Mouse (Mus musculus) midbrain, embryonic 12.5 days (tissue): ENCODE measurements at regions not wholly inside any gene's neighbourhood (a gene's known extent, or its start where the extent isn't known, plus 50 kb on each side); places are given as distances from the start of the nearest gene placed in this dataset.

Source experiments
- ATAC-seq: fragments of 200-750 bp; cut with Nextera tagmentation; 2 replicates; pipeline ENCODE4 v1.8.0; 2017; ENCODE audit warnings: low read depth, moderate TSS enrichment, moderate library complexity; ENCODE audit not compliant: low FRiP score
- H3K27ac ChIP-seq: fragments of 300-500 bp; sonication (generic); replicated peaks from 2 replicates; pipeline ENCODE4 v1.5.1; 2016; ENCODE audit warnings: mild to moderate bottlenecking
- H3K27me3 ChIP-seq: fragments of 300-500 bp; sonication (generic); 2 replicates; pipeline ENCODE4 v1.6.1; 2016; ENCODE audit warnings: mild to moderate bottlenecking
- H3K36me3 ChIP-seq: fragments of 300-500 bp; sonication (generic); 2 replicates; pipeline ENCODE4 v1.6.1; 2016
- H3K4me1 ChIP-seq: fragments of 300-500 bp; sonication (generic); 2 replicates; pipeline ENCODE4 v1.6.1; 2016
- H3K4me2 ChIP-seq: fragments of 300-500 bp; sonication (generic); replicated peaks from 2 replicates; pipeline ENCODE4 v1.6.1; 2016; ENCODE audit warnings: mild to moderate bottlenecking, moderate library complexity
- H3K4me3 ChIP-seq: fragments of 300-500 bp; sonication (generic); 2 replicates; pipeline ENCODE4 v1.5.1; 2016; ENCODE audit warnings: mild to moderate bottlenecking
- H3K9ac ChIP-seq: fragments of 300-500 bp; sonication (generic); replicated peaks from 2 replicates; pipeline ENCODE4 v1.6.1; 2016; ENCODE audit warnings: mild to moderate bottlenecking, moderate library complexity
- H3K9me3 ChIP-seq: fragments of 300-500 bp; sonication (generic); 2 replicates; pipeline ENCODE4 v1.6.1; 2016; ENCODE audit warnings: mild to moderate bottlenecking
- WGBS: fragments of 180-500 bp; shearing (Covaris S2); methylation state at CpG from one replicate; pipeline ENCODE4 v1.1.7; 2016; 5-methylcytosine and 5-hydroxymethylcytosine counted together

DNA sequence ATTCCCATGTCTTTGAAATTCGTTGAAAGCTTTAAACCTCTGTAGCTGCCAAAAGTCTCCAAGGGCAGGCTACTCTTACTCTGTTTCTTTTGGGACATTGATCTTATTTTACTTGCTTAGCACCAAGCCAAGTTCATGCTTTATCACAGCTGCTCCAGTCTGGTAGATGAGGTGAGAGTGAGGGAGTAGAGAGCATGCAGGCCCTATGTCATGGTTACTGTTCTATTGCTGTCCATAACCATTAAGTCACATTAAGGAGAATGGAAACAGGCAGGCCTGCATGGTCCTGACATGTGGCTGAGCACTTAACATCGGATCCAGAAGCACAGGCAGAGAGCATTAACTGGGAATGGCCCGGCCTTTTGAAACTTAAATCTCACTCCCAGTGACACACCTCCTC is 203.1 kb downstream of the Gm9733 start:
- Histone ChIP-seq H3K27ac (no peak overlapping the region), H3K4me1 (no peaks in the 10 kb centered on the region), H3K4me3 (no peak overlapping the region), H3K9ac (no peak overlapping the region), H3K9me3 (no peaks in the 10 kb centered on the region), H3K36me3 (no peaks in the 10 kb centered on the region), H3K27me3 (no peaks in the 10 kb centered on the region), H3K4me2 (no peak overlapping the region)
- no peak for ATAC-seq
- 84% methylated on average over 3 of the region's 3 CpGs for WGBS

DNA sequence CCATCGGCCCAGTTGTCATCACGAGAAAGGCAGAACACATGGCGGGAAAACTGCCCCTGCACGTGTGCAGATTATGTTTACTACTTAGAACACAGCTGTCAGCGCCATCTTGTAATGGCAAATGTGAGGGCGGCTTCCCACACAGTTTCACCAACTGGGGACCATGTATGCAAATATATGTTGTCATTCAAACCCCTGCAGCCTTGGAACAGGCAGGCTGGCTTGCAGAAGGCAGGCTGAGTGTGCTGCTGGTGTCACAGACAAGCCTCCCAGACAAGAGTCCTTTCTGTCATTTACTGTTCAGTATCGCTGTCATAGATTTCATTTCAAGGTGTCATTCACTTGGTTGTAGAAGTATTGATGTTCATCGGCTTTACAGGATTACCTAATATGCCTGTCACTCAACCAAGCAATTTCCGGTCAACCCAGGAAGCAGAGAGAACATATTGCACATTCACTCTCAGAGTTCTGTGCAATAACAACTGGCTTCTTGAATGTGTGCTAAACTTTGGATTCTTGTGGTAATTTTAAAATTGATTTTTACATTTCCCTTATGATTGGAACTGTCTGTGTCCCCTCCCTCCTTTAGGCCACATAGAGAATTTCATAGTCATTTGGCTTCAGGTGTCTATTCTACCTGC is 202.3 kb downstream of the Gm9733 start:
- no peaks in the 10 kb centered on the region for H3K4me1 ChIP-seq
- H3K9me3 ChIP-seq: no peaks in the 10 kb centered on the region
- no peaks in the 10 kb centered on the region for H3K36me3 ChIP-seq
- no peak for ATAC-seq
- no peak overlapping the region for H3K27ac ChIP-seq
- H3K27me3 ChIP-seq: no peaks in the 10 kb centered on the region
- 86% methylated on average over 9 of the region's 9 CpGs for WGBS
- no peak overlapping the region for H3K4me2 ChIP-seq
- no peak overlapping the region for H3K4me3 ChIP-seq
- no peak overlapping the region for H3K9ac ChIP-seq

DNA sequence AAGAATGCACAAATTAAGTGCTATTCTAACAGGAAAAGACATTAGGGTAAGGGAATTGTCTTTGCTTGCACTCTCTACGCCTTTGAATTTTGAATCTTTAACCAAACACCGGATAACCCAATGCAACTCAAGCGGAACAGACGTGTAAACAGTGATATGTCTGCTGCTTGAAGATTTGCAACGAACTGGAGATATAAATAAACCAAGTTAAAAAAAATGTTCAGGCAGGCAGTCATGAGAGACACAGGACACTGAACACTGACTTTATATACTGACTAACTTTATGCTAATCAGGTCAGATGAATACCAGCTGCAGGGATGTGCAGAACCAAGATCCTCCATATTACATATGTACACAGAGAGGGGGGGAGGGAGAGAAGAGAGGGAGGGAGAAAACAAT is 200.0 kb downstream of the Gm9733 start:
- H3K4me3 ChIP-seq: no peak overlapping the region
- no peak overlapping the region for H3K4me2 ChIP-seq
- H3K27me3 ChIP-seq: no peaks in the 10 kb centered on the region
- H3K36me3 ChIP-seq: no peaks in the 10 kb centered on the region
- no peak overlapping the region for H3K9ac ChIP-seq
- H3K9me3 ChIP-seq: no peaks in the 10 kb centered on the region
- ATAC-seq: 0 out of 2 replicates have a peak, but pooled peaks have one; percentile 30
- 71% methylated on average over 5 of the region's 5 CpGs for WGBS
- no peaks in the 10 kb centered on the region for H3K4me1 ChIP-seq
- no peak overlapping the region for H3K27ac ChIP-seq

DNA sequence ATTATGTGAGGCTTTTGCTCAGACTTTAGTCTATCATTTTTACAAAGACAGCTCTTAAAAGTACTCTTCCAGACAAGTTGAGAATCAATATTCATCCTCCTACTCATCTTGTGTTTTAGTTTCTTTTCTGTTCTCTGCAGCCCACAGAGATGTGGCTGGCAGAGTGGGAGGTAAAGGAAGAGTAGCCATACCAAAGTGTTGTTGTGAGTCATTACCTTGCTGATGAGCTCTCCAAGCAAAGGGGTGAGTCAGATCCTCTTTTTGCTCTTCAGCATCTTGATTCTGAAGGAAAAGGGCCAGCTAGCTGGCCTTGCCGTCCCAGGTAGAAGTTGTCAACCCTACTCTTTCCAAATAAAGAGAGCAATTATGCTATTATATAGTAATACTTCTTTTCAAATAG is 192.6 kb downstream of the Gm9733 start:
- H3K9me3 ChIP-seq: no peaks in the 10 kb centered on the region
- ATAC-seq: no peak

DNA sequence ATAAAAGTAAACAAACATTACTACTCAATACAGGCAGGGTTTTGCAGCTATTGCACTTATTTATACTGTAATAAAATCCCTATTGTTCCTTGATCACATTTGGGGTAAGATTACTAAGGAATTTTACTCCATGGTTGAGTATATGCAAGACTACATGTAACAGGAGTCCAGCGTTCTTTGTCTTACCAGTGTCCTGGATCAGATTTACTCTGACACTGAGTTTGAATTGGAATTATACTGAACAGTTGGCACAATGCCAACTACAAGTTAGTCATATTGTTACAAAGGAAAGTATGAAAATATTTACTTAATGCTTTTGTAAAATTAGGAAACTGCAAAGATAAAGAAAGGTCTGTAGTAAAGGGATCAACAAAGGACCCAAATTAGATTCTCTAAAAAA is 178.4 kb downstream of the Gm9733 start:
- Histone ChIP-seq H3K36me3 (no peaks in the 10 kb centered on the region), H3K4me3 (no peak overlapping the region), H3K4me1 (no peaks in the 10 kb centered on the region), H3K4me2 (no peak overlapping the region), H3K9ac (no peak overlapping the region), H3K9me3 (no peaks in the 10 kb centered on the region), H3K27me3 (no peaks in the 10 kb centered on the region), H3K27ac (no peak overlapping the region)
- no peak for ATAC-seq
- WGBS: 79% methylated on average over 1 of the region's 1 CpGs

More for the DNA sequence above, 192.6 kb downstream of the Gm9733 start:
- Histone ChIP-seq H3K4me3 (no peak overlapping the region), H3K27me3 (no peaks in the 10 kb centered on the region), H3K4me2 (no peak overlapping the region), H3K36me3 (no peaks in the 10 kb centered on the region), H3K9ac (no peak overlapping the region), H3K27ac (no peak overlapping the region), H3K4me1 (no peaks in the 10 kb centered on the region)
- WGBS: 88% methylated on average over 1 of the region's 1 CpGs

DNA sequence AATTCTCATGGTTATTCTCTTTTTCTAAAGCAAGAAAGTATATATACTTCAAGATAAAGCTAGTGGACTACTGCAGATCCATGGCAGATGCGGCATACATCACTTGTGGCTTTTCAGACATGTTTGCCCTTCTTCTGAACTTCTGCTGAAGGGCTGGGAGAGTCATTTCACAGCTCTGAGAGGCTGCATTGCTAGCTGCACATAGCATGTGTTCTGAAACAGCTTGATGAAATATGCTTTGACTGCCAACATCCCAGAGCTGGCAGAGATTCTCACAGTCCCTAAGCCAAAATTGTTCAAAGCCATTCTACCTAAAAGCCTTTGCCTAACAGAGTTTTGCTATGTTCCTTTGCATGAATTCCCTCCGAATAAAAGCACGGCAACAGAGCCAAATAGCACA is 177.9 kb downstream of the Gm9733 start:
- no peaks in the 10 kb centered on the region for H3K27me3 ChIP-seq
- H3K27ac ChIP-seq: no peak overlapping the region
- H3K4me2 ChIP-seq: no peak overlapping the region
- WGBS: 92% methylated on average over 3 of the region's 3 CpGs
- no peak overlapping the region for H3K4me3 ChIP-seq
- no peak overlapping the region for H3K9ac ChIP-seq
- H3K4me1 ChIP-seq: no peaks in the 10 kb centered on the region
- H3K36me3 ChIP-seq: no peaks in the 10 kb centered on the region
- ATAC-seq: no peak
- H3K9me3 ChIP-seq: no peaks in the 10 kb centered on the region

DNA sequence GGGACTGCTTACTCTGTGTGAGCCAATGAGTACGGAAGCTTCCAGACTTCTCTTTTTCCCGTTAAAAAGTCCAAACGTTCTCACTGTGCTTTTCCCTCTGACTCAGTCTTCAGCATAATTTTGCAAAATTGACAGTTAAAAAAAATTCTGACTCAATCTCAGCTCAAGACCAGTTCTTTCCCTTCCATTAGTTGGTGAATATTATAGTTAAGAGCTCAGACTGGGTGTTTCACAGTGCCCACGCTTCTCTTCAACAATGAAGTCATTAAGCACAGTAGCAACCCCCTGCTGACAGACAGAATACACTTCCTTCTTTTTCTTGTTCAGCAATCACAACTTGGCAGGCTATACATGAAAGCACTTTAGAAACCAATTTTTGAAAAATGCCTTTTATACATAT is 175.4 kb downstream of the Gm9733 start:
- 79% methylated on average over 4 of the region's 4 CpGs for WGBS
- Histone ChIP-seq H3K36me3 (no peaks in the 10 kb centered on the region), H3K4me2 (no peak overlapping the region), H3K27ac (no peak overlapping the region), H3K27me3 (no peaks in the 10 kb centered on the region), H3K9ac (no peak overlapping the region), H3K4me3 (no peak overlapping the region), H3K4me1 (no peaks in the 10 kb centered on the region), H3K9me3 (no peaks in the 10 kb centered on the region)
- ATAC-seq: no peak

DNA sequence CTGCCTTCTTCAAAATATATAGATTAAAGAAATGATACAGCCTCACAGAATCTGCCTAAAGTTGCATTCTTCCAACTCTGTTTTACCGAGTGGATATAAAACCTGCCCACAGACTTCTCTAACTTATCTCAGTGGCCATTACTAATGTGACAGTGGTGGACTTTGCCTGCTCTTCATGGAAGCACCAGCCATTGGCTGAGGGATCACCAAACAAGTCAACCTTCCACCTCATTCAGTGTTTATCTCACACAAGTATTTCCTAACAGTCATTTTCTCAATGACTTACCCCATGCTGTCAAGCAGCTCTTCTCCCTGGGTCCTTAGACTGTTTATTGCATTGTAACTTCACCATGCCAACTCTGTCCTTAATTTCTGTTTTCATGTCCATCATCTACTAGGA is 174.3 kb downstream of the Gm9733 start:
- Histone ChIP-seq H3K36me3 (no peaks in the 10 kb centered on the region), H3K4me1 (no peaks in the 10 kb centered on the region), H3K4me2 (no peak overlapping the region), H3K9me3 (no peaks in the 10 kb centered on the region), H3K9ac (no peak overlapping the region), H3K27me3 (no peaks in the 10 kb centered on the region), H3K4me3 (no peak overlapping the region), H3K27ac (no peak overlapping the region)
- 97% methylated on average over 1 of the region's 1 CpGs for WGBS
- no peak for ATAC-seq

DNA sequence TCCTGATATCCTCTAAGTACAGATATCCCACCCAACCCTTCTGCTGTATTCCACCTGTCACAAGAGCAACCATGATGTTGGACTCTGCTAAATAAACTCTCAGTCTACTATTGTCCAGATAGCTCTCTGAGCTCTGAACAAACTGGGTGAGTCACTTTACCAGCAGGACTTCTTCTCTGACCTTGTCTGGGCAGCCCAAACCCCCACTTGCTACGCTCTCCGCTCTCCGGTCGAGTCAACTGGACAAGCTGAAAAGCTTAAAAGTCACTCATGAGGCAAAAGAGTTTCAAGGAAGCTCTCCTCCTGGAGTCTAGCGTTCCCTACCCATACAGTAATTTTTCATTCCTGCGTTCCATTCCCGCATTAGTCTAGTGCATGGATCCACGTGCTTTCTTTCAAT is 173.2 kb downstream of the Gm9733 start:
- ATAC-seq: no peak
- Histone ChIP-seq H3K36me3 (no peaks in the 10 kb centered on the region), H3K27me3 (no peaks in the 10 kb centered on the region), H3K27ac (no peak overlapping the region), H3K4me1 (no peaks in the 10 kb centered on the region), H3K9me3 (no peaks in the 10 kb centered on the region), H3K4me2 (no peak overlapping the region), H3K9ac (no peak overlapping the region), H3K4me3 (no peak overlapping the region)
- 89% methylated on average over 8 of the region's 8 CpGs for WGBS

DNA sequence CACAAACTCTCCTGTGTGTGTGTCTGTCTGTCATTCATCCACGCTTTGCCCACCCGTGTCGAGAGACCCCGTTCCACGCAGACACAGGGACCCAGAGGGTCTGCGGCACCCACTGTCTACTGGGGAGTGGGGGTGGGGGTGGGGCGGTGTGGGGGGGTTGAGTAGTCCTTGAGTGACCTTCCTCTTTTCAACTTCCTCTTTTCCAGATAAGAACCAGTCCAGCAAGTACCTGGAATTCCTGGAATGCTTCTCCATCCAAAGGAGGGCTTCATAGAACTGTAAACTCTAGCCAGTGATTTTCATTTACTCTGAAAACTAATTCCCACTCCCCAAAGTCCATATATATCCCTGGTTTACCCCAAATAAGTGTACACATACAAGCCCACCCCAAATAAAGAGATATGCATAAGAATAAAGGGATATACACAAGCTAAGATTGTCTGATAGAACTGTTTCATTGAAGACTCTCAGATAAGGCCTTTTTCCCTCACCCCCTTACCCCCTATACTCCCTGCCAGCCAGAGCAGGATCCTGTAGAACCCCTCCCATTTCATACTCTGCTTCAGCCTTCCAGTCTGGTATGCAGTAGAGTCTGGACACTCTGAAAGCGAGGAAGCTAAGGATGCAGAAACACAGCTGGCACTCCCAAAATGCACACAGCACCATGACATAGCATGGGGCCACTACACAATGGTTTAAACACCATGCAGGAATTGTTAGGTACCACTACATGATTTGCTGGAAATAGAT is 172.0 kb downstream of the Gm9733 start:
- no peak overlapping the region for H3K4me3 ChIP-seq
- H3K9me3 ChIP-seq: no peaks in the 10 kb centered on the region
- no peak for ATAC-seq
- no peaks in the 10 kb centered on the region for H3K4me1 ChIP-seq
- 91% methylated on average over 8 of the region's 8 CpGs for WGBS
- no peak overlapping the region for H3K9ac ChIP-seq
- H3K4me2 ChIP-seq: no peak overlapping the region
- H3K36me3 ChIP-seq: no peaks in the 10 kb centered on the region
- no peaks in the 10 kb centered on the region for H3K27me3 ChIP-seq
- no peak overlapping the region for H3K27ac ChIP-seq

DNA sequence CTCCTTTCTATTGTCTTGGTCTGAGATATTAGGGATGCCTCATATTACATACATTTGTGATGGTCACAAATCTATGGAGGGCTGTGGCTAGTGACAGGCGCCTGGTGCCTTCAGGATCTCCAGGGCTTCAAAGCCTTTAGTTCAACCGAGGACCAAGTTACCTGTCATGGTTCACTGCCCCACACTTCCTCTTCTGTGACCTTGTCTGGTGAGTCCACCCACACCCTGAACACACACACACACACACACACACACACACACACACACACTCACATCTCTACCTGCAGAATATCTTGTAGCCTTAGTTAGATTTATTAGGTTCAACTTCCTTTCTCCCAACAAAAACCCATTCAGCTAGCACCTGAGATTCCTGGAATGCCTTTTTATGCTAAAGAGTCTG is 156.3 kb downstream of the Gm9733 start:
- Histone ChIP-seq H3K36me3 (no peaks in the 10 kb centered on the region), H3K27ac (no peak overlapping the region), H3K4me1 (no peaks in the 10 kb centered on the region), H3K9ac (no peak overlapping the region), H3K4me2 (no peak overlapping the region), H3K27me3 (no peaks in the 10 kb centered on the region), H3K9me3 (no peaks in the 10 kb centered on the region), H3K4me3 (no peak overlapping the region)
- ATAC-seq: no peak
- 81% methylated on average over 2 of the region's 2 CpGs for WGBS

DNA sequence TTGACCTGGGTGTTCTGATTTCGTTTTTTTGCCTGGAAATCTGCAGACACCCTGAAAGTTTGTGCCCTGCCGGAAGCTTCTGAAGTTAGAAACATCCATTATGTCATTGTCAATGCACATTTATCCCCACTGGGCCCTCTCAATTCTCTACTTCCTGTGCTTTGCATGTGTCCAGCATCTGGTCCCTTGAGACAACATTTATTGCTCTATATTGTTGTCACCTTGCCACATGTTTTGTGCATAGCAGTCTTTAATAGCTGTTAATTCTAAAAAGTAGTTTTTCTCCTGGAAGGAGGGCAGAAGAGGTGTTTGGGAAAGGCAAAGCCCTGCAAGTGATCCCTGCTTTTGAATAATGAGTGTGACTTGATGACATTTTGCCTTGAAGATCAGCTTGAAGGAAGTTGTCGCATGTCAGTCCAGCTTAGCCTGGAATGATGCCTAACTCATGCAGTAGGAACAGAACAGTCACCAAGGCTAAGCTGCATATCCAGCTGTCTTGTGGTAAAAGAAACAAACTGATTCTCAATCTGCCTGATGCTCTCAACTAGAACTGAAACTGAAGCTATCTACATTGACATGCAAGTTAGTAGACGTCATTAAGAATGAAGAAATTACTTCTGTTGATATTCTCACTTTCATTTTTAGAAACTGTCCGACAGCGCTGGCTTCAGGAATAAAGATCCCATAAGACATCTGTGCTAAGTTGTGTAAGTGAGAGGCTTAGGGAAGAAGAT is 152.9 kb downstream of the Gm9733 start:
- no peaks in the 10 kb centered on the region for H3K27me3 ChIP-seq
- no peak overlapping the region for H3K4me3 ChIP-seq
- no peaks in the 10 kb centered on the region for H3K9me3 ChIP-seq
- H3K9ac ChIP-seq: no peak overlapping the region
- WGBS: 83% methylated on average over 6 of the region's 6 CpGs
- no peak overlapping the region for H3K4me2 ChIP-seq
- no peaks in the 10 kb centered on the region for H3K4me1 ChIP-seq
- no peaks in the 10 kb centered on the region for H3K36me3 ChIP-seq
- no peak overlapping the region for H3K27ac ChIP-seq
- no peak for ATAC-seq
